Comparison of ENCODE assay signal across 20 mouse cellular contexts in genomic region chr7:75550791-75551336, GRCm38 (mm10).
A peak's percentile ranks its signal among the peaks of the same experiment; 100 is the strongest.
DNase-seq lines count a peak whose midpoint lies in the region; ATAC-seq and TF ChIP-seq lines count a peak whose summit lies in the region.
"Had no signal": no experiment of that assay in that cellular context is flagged by ENCODE, and none has a peak within 500 bp of the region (broad histone marks: within the 10 kb centered on the region; RNA-seq: fewer than 3 reads in every experiment).

No protein-coding gene starts in this region.

- no peak for TF ChIP-seq CTCF in liver, adult 2 months (IDR thresholded peaks at IDR 0.05; ENCODE audit: low read depth, low read length)
- no peak for TF ChIP-seq CTCF in liver, postnatal 0 days (IDR thresholded peaks at IDR 0.05; ENCODE audit: low read depth)
- TF ChIP-seq CTCF in CH12.LX (conservative IDR thresholded peaks at IDR 0.05 in 1 of 2, IDR thresholded peaks at IDR 0.05 in 1 of 2; ENCODE audit: low read depth in 2 of 2, low read length in 2 of 2) = no peak

- H3K27me3 ChIP-seq in heart, embryonic 12.5 days (replicated peaks) = no peaks in the 10 kb centered on the region
- H3K27me3 ChIP-seq in liver, adult 2 months (ENCODE audit: control insufficient read depth, insufficient read depth, low read length) = no peaks in the 10 kb centered on the region
- no peaks in the 10 kb centered on the region for H3K27me3 ChIP-seq in liver, postnatal 0 days (ENCODE audit: insufficient read depth, low read length)
- no peaks in the 10 kb centered on the region for H3K27me3 ChIP-seq in CH12.LX (replicated peaks)
- H3K27me3 ChIP-seq: embryonic facial prominence, embryonic 12.5 days; forebrain, embryonic 15.5 days; intestine, embryonic 15.5 days had no signal

- H3K4me3 ChIP-seq in heart, embryonic 12.5 days = no peak overlapping the region
- H3K4me3 ChIP-seq in liver, adult 2 months (ENCODE audit: insufficient read depth, low read depth, low read length) = no peak overlapping the region
- no peak overlapping the region for H3K4me3 ChIP-seq in liver, postnatal 0 days (ENCODE audit: low read depth, low read length)
- H3K4me3 ChIP-seq in CH12.LX (replicated peaks in 1 of 3; ENCODE audit: low read depth in 2 of 3, low read length in 2 of 3, poor library complexity in 1 of 3) = no peak overlapping the region
- H3K4me3 ChIP-seq: embryonic facial prominence, embryonic 12.5 days; forebrain, embryonic 15.5 days; hindbrain, embryonic 10.5 days; intestine, embryonic 15.5 days had no signal

- TF ChIP-seq POLR2A in liver, adult 2 months (IDR thresholded peaks at IDR 0.05; ENCODE audit: extremely low read depth, insufficient read depth, low read length) = no peak
- no peak for TF ChIP-seq POLR2A in CH12.LX (IDR thresholded peaks at IDR 0.05; ENCODE audit: low read depth, low read length)

- 81% methylated on average over 6 of the region's 6 CpGs for WGBS in heart, embryonic 12.5 days
- 70% methylated on average over 6 of the region's 6 CpGs for WGBS in liver, adult 2 months
- 67% methylated on average over 6 of the region's 6 CpGs for WGBS in liver, postnatal 0 days (ENCODE audit: insufficient replicate concordance)

- TF ChIP-seq EP300 in liver, postnatal 0 days (IDR thresholded peaks at IDR 0.05; ENCODE audit: low read depth) = no peak
- TF ChIP-seq EP300 in CH12.LX (IDR thresholded peaks at IDR 0.05; ENCODE audit: low read length) = no peak

- H3K27ac ChIP-seq in heart, embryonic 12.5 days (ENCODE audit: poor library complexity, severe bottlenecking) = no peak overlapping the region
- no peak overlapping the region for H3K27ac ChIP-seq in liver, adult 2 months (replicated peaks; ENCODE audit: insufficient read depth, low read depth, low read length)
- no peak overlapping the region for H3K27ac ChIP-seq in liver, postnatal 0 days (ENCODE audit: low read depth)
- H3K27ac ChIP-seq in CH12.LX (ENCODE audit: insufficient read depth, low read depth) = no peak overlapping the region
- H3K27ac ChIP-seq: forebrain, embryonic 15.5 days; hindbrain, embryonic 10.5 days; hindbrain, embryonic 14.5 days had no signal

- no peak overlapping the region for H3K9ac ChIP-seq in heart, embryonic 12.5 days
- no peak overlapping the region for H3K9ac ChIP-seq in liver, adult 2 months (ENCODE audit: low read depth, low read length)
- no peak overlapping the region for H3K9ac ChIP-seq in liver, postnatal 0 days (replicated peaks)
- H3K9ac ChIP-seq in CH12.LX (ENCODE audit: insufficient read depth, low read depth) = no peak overlapping the region
- H3K9ac ChIP-seq: embryonic facial prominence, embryonic 12.5 days; forebrain, embryonic 15.5 days; hindbrain, embryonic 14.5 days; intestine, embryonic 15.5 days had no signal

- no peak overlapping the region for H3K4me2 ChIP-seq in heart, embryonic 12.5 days
- no peak overlapping the region for H3K4me2 ChIP-seq in liver, postnatal 0 days (ENCODE audit: low read depth, low read length)
- H3K4me2 ChIP-seq in CH12.LX (ENCODE audit: insufficient read depth, low read depth, poor library complexity, severe bottlenecking) = no peak overlapping the region
- H3K4me2 ChIP-seq: embryonic facial prominence, embryonic 12.5 days; forebrain, embryonic 15.5 days; heart, embryonic 11.5 days; hindbrain, embryonic 14.5 days; intestine, embryonic 15.5 days had no signal

- H3K9me3 ChIP-seq in heart, embryonic 12.5 days (replicated peaks) = no peaks in the 10 kb centered on the region
- H3K9me3 ChIP-seq in liver, postnatal 0 days (ENCODE audit: low read length) = no peaks in the 10 kb centered on the region
- no peaks in the 10 kb centered on the region for H3K9me3 ChIP-seq in CH12.LX (replicated peaks; ENCODE audit: low read length)
- H3K9me3 ChIP-seq: embryonic facial prominence, embryonic 12.5 days; forebrain, embryonic 15.5 days; hindbrain, embryonic 10.5 days; intestine, embryonic 15.5 days had no signal

- peaks cover 36% of the 10 kb centered on the region for H3K4me1 ChIP-seq in heart, embryonic 12.5 days (replicated peaks)
- H3K4me1 ChIP-seq in liver, adult 2 months (ENCODE audit: control insufficient read depth, insufficient read depth, low read length) = peaks cover 14% of the 10 kb centered on the region
- peaks cover 8% of the 10 kb centered on the region; the same call in 1 of the 2 replicates for H3K4me1 ChIP-seq in liver, postnatal 0 days (ENCODE audit: insufficient read depth)
- H3K4me1 ChIP-seq in CH12.LX (ENCODE audit: control insufficient read depth in 1 of 2, insufficient read depth in 2 of 2) = peaks cover 0 to 22% of the 10 kb centered on the region in 2 experiments; a peak in 2 of 4 replicates
- H3K4me1 ChIP-seq: hindbrain, embryonic 10.5 days had no signal

- in situ Hi-C loops in CH12.LX (cut with MboI; ENCODE audit: low pct_ligation_motif_present, low pct_unique_long_range_greater_than_20kb, low sequenced_read_pairs) = loop anchor here (10.0 to 25.0 kb wide), 3 partner anchors 46 to 414 kb away; no protein-coding TSS in a partner anchor

- peak; percentile 70 for DNase-seq in heart, adult 11 months
- peak; percentile 79 for DNase-seq in liver, adult 2 months (ENCODE audit: extremely low read depth, low read depth, low spot score)
- DNase-seq in liver, postnatal 0 days = no peak
- no peak for DNase-seq in CH12.LX (ENCODE audit: extremely low read depth)
- no peak for DNase-seq in layer of hippocampus, adult 8-10 months (ENCODE audit: low spot score in 2 of 2)
- DNase-seq in right cerebral cortex, postnatal 10 days (ENCODE audit: low spot score in 2 of 2) = no peak
- DNase-seq: adrenal gland, adult 8-10 months; adrenal gland, postnatal 36 days; cerebellum, adult 2 months; cerebellum, postnatal 14 days; gastrocnemius, postnatal 14 days; heart, postnatal 14 days had no signal

- no peak for ATAC-seq in heart, embryonic 12.5 days (ENCODE audit: insufficient number of reproducible peaks, low FRiP score)
- no peak for ATAC-seq in liver, postnatal 0 days
- ATAC-seq in common myeloid progenitor, adult 5-6 weeks (replicated peaks; ENCODE audit: low read depth, poor library complexity, severe bottlenecking) = 0 out of 2 replicates have a peak, but pooled peaks have one; percentile 36
- ATAC-seq: forebrain, embryonic 15.5 days; intestine, embryonic 15.5 days had no signal

- H3K36me3 ChIP-seq in heart, embryonic 12.5 days = peaks cover 4% of the 10 kb centered on the region
- H3K36me3 ChIP-seq in liver, adult 2 months (ENCODE audit: control insufficient read depth, insufficient read depth, low read length) = no peaks in the 10 kb centered on the region
- H3K36me3 ChIP-seq in liver, postnatal 0 days (replicated peaks; ENCODE audit: insufficient read depth, low read length) = no peaks in the 10 kb centered on the region; the same call in 1 of the 2 replicates
- peaks cover 0 to 8% of the 10 kb centered on the region in 2 experiments for H3K36me3 ChIP-seq in CH12.LX (replicated peaks in 1 of 2; ENCODE audit: control insufficient read depth in 1 of 2, insufficient read depth in 1 of 2, low read length in 1 of 2)
- H3K36me3 ChIP-seq: forebrain, embryonic 15.5 days; intestine, embryonic 15.5 days had no signal

- H3K79me2 ChIP-seq in liver, adult 2 months (ENCODE audit: control insufficient read depth, insufficient read depth, low read length) = peaks cover 3% of the 10 kb centered on the region; the same call in 1 of the 2 replicates
- no peaks in the 10 kb centered on the region for H3K79me2 ChIP-seq in CH12.LX (replicated peaks; ENCODE audit: control insufficient read depth, extremely low read depth, insufficient read depth, poor library complexity, severe bottlenecking)

- dilution Hi-C loops in CH12.LX (cut with MboI; ENCODE audit: extremely low pct_ligation_motif_present, extremely low pct_unique_long_range_greater_than_20kb, low sequenced_read_pairs) = no loop called here

- no peak for TF ChIP-seq RAD21 in CH12.LX (IDR thresholded peaks at IDR 0.05; ENCODE audit: low read depth, low read length)

TF ChIP-seq in CH12.LX, 34 proteins besides CTCF, POLR2A, EP300 and RAD21:
- TF ChIP-seq MAFK (IDR thresholded peaks at IDR 0.05; ENCODE audit: insufficient replicate concordance, low read length) (no peak), ZNF384 (IDR thresholded peaks at IDR 0.05; ENCODE audit: low read depth, low read length) (peak; percentile 40)

Comparison
In these comparisons a context has a peak if more than half of its experiments do, and no peak if none do; other contexts are left out.
1. DNase-seq: peak in heart, adult 11 months (single experiment) and liver, adult 2 months (single experiment); none in liver, postnatal 0 days (single experiment), CH12.LX (single experiment), layer of hippocampus, adult 8-10 months (0 of 2) and right cerebral cortex, postnatal 10 days (0 of 2).